Mouse (Mus musculus): ENCODE data around the gene Ctnnd2.

Ctnnd2 gene

DNA sequence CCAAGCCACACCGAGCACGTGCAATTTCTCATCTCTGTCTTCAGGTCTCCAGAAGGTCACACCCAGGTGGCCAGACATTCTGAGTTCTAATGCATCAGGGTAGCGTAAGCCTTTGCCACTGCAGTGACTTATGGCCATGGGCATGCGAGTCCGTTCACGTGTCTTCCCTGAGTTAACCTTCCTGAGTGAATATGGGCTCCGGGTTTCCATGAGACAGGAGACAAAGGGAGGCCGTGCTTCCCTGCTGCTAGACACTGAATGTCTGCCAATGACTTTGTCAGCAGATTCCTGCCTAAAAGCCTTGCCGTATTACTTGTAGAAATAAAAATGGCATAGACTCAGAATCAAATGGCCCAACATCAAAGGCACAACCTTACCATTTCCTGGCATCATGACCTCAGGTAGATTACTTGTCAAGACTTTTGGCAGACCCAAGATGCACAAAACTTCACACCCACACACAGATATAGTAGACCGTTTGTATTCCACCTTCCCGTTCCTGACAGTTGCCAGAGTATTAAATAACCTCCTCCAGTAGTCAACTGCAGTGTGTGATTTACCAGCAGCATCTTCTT lies 804.9 kb downstream of the Ctnnd2 start:
- DNase-seq (ENCODE audit: low read depth, low spot score) = no peak

DNA sequence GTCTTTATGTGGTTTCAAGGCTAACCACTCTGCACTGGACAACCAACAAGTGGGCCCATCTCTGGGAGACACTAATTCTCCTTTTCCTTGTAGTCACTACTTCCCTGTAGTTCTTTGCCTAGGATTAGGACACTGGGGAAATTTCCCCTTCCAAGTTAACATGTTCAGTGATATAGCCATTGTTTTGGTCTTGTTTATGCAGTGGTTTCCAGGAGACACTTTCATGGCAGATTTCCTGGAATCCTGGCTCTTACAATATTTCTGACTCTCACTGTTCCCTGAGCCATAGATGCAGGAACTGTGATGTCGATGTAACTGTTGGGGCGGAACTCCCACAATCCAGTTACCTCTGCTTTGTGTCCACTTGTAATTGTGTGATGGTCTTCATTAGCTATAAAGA lies 814.5 kb downstream of the Ctnnd2 start:
- no peak for DNase-seq (ENCODE audit: low read depth, low spot score)

DNA sequence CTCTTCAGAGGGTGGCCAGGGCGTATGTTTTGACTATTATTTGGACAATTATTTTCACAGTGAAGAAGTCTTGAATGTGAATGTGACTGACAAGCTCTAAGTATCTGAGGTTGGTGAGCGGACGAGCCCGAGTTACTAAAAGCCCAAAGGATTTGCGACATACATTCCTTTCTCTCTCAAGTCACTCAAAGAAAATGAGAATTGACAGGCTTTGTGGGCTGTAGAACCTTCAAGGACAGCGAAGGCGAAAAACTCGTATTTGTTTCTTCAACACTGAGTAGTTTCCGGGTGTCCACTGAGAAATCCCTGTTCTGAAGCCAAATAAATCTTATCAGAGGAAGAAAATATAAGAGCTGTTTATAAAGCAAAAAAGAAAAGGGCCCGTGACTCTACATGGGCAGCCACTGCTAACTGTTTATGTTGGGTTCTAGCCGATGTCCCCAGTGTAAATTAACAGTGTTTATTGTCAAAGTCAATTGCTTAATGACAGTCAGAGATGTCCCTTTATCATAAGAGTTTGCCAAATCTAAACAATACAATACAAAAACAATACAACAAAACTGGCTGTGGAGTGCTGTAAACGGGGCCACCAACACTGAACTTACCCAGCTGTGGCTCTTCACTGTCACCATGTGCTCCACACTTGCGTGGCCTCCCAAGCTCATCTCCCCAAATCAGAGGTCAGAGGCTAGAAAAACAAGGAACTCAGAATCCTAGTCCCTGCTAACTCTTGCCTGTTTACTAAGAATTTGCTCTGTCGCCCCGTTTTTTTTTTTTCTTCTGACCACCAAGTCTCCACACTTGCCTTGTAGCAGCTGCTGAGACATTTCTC lies 818.2 kb downstream of the Ctnnd2 start:
- no peak for DNase-seq (ENCODE audit: low read depth, low spot score)

DNA sequence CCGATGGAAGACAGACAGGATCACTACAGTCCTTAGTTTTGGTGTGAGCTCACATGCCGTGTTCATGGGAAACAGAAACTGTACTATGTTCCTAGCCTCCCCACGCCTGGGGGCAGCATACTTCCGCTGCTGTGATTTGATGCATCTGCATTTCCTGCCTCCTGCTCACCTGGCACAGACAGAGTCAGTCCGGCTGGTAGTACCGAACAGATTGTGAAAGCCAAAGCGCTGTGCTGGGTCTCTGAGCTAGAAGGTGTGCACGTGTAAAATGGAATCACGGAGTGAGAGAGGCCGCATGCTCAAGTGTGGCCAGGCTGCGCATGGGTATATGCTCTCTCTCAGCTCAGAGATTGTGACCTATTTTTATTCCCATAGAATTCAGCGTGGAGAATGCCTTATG lies 820.0 kb downstream of the Ctnnd2 start:
- DNase-seq (ENCODE audit: low read depth, low spot score) = no peak

DNA sequence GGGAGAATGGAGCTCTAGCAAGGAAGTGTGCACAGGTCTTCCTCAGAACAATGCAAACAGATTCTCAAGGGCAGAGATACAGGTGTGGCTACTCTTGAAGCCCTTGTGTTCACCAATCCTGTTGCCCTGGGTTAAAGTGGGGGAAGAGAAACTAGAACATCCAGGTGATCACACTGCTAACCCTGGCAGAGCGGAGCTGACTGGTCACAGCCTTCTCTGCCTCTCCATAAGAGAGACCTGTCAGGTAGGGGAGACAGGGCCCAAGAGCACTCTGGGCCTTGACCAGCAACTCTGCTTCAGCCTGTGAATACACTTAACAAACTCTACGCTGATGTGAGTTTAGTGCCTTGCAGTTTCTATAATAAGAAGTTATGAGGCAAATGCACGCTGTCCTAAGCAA lies 820.5 kb downstream of the Ctnnd2 start:
- no peak for DNase-seq (ENCODE audit: low read depth, low spot score)

DNA sequence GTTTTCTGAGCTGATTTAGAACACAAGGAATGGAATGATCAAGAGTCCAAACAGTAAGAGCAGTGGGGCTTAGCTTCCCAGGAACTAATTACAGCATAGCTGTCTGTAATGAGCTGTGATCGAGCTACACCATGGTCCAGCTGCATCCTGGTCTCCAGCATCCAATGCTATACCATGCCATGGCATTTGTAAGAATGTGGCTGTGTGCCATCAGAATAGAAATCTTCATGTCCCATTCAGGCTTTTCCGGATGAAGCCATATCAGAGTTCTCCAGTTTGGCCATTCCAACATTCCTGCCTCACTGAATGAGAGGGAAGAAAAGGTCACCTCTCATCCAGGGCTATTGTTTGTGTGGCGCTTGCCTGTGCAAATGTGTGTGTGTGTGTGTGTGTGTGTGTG lies 823.0 kb downstream of the Ctnnd2 start:
- no peak for DNase-seq (ENCODE audit: low read depth, low spot score)

DNA sequence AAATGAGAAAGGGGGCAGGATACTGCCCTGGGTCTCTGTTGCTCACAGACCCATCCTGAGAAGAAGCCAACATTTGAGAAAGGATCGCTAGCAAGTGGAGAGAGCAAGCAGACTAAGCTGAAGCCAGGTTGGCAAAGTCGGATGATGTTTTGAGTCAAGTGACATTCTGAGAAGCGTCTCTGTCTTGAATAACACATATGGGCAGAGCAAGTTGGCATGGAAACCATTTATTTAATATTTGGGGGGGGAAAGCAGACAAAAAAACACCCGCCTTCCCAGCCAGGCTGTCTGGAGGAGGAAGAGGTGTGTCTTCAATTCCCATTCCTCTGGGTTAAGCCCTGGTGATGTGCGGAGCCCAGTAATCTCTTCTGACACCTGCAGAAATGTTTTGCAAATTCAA lies 832.1 kb downstream of the Ctnnd2 start:
- no peak for DNase-seq (ENCODE audit: low read depth, low spot score)

DNA sequence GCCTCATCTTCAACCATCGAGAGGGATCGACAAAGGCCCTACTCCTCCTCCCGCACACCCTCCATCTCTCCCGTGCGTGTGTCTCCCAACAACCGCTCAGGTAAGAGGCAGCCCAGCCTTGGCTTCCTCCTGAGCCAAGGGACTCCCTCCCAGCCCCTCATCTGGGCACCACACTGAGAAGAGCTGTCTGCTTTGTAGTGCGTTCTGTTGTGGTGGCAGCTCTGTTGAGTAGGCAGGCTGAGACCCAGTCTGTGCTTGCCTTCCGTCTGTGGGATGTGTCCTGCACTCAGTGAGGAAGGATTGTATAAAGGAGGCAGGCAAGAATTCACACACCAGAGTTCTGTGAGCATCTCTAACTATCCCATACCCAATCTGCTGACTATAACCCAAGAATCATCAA lies 832.6 kb downstream of the Ctnnd2 start:
- DNase-seq (ENCODE audit: low read depth, low spot score) = no peak

DNA sequence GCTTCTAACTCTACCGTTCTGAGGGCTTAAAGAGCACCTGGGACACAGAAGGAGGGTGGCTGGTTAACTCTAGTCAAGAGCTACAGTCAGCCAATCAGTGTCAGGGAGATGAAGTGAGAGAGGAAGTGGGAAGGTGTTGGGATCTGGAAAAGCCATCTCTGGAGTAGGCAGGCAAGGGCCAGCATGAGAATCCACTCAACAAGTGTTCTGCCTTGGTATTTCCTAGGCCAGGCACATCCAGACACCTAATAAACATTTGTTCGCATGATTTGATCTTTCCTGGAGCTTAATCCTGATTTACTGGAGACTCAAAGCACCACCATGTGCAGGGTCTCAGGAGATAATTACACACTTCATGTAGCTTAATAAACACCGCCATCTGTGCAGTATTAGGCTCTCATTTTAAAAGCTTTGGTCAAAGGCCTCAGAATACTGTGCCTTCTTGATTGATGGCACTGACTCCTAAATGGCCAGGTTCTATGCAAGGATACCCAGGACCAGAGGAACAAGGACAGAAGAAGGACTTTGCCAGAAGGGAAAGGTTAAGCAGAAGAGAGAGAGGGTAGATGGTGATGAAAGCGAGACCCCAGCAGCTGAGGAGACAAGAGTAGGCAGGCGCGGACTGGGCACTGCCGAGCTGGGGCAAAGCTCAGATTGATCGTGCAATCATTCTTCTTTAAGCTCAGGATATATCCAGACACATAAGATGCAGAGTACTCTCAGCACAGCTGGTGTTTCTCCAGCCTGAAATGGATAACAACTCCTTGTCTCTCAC lies 833.8 kb downstream of the Ctnnd2 start:
- DNase-seq (ENCODE audit: low read depth, low spot score) = no peak

DNA sequence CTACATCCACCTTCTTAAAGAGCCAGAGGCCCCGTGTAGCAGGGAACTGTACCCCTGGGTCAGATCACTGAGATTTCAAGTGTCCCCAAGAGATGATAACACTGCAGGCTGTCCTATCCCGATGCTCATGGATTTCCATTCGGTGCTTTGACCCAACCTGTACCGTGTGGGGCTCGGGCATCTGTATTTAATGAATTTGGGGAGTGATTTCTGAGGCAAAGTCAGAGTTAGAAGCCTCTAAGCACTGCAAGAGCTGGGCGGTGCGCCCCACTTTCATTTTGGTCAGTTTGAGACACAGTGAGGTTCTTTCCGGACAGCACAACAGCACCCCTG lies 834.4 kb downstream of the Ctnnd2 start:
- no peak for DNase-seq (ENCODE audit: low read depth, low spot score)

DNA sequence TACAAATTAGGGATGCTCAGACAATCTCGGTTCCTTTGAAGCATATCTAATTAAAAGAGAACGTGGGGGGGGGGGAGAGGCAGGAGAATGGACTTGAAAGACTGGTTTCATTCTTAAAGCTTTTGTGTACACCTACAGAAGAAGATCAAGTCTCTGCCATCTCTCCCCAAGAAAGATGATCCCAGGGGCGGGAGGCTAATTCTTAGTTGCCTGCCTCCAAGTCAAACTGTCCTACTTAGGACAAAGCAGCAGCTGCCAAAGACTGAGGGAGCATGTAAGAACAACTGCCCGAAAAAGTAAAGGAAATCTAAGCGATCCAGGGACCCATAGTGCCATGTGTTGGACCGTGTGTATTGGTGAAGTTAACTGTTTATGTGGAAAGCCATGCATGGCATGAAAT lies 836.2 kb downstream of the Ctnnd2 start:
- DNase-seq (ENCODE audit: low read depth, low spot score) = no peak

DNA sequence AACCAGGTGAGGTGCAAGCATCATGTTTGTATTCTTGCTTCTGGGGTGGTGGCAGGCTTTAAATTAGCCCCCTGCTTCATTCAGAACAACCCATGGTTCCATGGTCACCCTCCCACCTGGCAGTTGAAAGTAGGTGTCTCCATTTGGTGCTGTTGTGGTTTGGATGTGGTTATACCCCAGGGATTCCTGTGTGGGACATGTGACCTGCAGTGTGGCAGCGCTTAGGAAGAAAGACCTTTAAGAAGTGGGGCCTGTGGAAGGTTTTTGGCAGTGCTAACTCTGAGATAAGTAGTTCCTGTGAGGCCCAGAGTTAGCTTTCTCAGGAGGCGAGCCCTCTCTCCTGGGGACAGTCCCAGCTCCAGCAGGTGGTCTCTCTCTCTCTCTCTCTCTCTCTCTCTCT lies 848.4 kb downstream of the Ctnnd2 start:
- DNase-seq (ENCODE audit: low read depth, low spot score) = no peak

DNA sequence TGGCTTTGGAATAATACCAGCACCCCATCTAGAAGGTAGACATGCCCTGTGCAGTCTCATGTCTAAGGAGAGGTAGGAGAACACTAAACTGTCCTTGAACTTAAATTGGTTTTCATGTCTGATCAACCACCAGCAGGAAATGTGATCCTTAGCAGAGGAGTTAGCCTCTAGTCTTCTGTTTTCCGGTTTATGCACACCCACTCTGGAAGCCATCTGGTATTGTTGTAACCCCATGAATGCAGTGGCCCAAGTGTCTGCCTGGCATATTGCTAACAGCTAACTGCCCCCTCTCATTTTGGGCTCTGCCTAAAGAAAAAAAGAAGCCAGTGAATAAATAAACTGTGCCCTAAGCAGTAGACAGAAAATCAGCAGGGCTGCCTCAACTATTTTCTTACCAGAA lies 849.6 kb downstream of the Ctnnd2 start:
- no peak for DNase-seq (ENCODE audit: low read depth, low spot score)

DNA sequence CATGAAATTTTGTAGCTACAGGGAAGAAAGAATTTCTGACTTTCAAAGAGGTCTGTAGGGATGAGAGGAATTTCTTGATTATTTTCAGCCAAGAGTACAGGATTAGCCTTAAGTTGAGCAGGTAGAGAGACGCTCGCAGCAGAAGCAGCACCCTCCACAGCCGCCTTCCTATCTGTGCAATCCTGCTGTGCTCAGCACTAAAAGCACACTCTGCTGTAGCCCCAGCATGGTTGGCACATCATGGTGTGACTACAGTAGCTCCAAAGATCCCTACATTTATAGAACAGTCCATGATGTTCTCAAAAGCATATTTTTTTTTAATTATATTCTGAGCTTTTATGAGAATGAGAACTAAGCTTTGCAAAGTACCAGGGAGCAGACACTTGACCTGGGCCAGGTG lies 850.1 kb downstream of the Ctnnd2 start:
- DNase-seq (ENCODE audit: low read depth, low spot score) = no peak

DNA sequence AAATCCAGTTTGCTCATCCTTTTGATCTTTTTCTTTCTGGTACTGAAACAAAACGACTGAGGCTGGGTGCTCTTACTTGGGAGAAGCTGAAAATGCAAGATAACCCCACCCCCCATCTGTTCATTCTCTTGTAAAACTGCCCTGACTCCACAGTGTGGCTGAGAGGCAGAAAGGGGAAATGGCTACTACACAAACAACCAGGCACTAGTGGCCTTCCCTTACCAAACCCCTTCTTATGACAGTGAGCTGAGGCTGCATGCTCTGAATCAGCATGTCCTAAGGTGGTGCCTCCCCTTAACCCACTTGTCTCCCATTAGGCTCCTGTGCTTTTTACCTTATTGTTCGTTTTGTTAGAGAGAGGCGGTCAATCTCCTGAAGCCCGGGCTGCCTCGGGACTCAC lies 851.4 kb downstream of the Ctnnd2 start:
- no peak for DNase-seq (ENCODE audit: low read depth, low spot score)

DNA sequence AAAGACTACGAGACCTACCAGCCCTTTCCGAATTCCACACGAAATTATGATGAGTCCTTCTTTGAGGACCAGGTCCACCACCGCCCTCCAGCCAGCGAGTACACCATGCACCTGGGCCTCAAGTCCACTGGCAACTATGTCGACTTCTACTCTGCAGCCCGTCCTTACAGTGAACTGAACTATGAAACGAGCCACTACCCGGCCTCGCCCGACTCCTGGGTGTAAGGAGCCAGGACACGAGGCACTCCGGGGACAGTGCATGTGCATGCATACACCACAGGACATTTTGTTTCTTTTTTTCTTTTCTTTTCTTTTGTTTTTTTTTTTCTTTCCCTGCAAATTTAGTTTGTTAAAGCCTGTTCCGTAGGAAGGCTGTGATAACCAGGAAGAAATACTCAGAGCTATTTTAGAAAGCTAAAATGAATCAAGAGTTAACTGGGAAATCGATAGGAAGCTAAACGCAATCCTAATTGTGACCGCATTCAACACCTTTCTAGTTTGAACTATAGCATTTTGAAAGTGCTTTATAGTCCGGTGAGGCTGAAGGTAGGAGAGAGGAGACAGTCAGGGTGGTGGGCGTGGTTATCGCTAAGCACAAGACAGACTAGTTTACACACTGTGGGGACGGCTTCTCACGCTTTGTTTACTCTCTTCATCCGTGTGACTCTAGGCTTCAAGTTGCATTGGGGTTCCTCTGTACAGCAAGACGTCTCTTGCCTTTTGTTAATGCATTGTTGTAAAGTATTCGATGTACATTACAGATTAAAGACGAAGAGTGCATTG lies 855.2 kb downstream of the Ctnnd2 start:
- no peak for DNase-seq (ENCODE audit: low read depth, low spot score)

DNA sequence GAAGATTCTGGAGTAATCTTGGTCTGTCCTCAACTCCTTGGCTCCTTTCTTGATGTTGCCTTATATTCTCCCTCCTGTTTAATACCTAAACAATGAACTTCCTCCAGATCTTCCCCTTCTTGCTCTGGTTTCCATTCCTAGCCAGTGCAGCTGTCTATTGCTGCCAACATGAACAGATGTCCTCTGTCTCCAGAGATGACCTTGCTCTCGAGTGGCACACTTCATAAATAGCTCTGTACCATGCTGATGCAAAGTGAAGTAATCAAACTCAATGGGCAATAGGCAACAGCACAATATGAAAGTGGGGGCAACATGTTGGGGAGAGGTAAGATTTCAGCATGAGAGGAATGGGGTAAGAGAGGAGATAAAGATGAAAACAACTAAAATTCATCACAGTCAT lies 872.6 kb downstream of the Ctnnd2 start:
- DNase-seq (ENCODE audit: low read depth, low spot score) = no peak

DNA sequence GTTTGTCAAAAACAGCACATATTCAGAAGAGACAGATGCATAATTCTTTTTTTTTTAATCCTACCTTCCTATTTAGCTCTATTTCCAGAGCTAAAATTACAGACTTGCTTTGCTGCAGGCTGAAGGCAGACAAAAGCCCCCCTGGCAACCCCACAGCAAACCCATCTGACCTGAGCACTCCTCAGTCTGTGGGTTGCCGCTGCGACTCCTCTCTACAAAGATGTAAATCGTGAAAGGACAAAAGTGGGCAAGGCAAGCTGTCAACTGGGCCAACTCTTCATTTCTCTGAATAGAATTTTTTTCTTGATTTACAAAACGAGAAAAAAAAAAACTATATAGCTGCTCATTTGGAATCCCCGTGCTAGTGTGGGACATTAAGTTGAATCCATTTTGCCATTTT lies 879.1 kb downstream of the Ctnnd2 start:
- DNase-seq (ENCODE audit: low read depth, low spot score) = no peak

DNA sequence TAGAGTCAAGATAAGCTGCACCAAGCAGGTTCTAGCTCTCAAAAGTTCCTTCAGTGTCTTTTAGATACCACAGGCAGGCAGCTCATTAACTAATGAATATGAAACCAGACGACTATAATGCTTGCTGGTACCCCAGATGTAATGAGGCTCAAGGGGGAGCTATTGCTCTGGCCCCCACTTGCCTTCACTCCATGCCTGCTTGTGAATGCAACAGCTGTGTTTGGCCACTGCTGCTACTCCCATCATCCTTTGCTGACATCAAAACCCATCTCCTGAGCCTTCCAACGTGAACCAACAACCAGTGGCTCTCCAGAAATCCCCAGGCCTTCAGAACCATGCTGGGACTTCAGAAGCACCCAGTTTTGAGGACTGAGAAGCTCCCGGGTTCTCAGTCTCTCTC lies 883.8 kb downstream of the Ctnnd2 start:
- DNase-seq (ENCODE audit: low read depth, low spot score) = peak; percentile 2

DNA sequence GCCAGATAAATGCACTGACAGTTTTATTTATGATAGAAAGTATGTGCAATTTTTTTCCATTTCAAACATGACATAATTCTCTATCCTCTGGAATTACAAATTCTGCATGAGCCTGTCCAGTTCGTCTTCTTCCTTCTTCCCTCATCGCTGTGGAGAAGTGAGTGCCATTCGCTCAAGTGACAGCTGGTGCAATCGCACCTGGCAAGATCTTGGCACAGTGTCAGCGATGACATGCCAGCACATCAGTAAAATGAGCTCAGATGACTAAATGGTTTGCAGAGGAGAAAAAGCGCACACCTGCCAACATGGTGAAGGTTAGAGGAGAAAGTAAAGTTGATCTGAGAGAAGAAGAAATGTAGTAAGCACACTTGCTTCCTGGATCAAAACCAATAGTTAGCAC lies 885.9 kb downstream of the Ctnnd2 start:
- DNase-seq (ENCODE audit: low read depth, low spot score) = no peak

DNA sequence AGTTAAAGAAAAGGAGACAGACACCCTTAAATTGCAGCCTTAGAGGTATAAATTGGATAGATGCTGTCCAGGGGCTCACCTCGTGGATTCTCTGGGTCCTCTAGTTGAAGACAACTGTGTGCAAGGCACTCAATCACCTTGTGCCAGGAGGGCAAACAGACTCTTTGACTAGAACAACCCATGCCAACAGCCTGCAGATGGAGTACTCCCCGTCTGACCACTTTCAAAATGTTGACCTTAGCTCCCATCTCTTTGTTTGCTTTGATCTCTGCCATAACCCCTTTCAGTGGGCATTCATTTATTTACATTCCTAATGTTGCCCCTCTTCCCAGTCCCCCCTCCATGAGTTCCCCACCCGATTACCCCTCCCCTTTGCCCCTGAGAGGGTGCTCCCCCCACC lies 891.3 kb downstream of the Ctnnd2 start:
- no peak for DNase-seq (ENCODE audit: low read depth, low spot score)

DNA sequence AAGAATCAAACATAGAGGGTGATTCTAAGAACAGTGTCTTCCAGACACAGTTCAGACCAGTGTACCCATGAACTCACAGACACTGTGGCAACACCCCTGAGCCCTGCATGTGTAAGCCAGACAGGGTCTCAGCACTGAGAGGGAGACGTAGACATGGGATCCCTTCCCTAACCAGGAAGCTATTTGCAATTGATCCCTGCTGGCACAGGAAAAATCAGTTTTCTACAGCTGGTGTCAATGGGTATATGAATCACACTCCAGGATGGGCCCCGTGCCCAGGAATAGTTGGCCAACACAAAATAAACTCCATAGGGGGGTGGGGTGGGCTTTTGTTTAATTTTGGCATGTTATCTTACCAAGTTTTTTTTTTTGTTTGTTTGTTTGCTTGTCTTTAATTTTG lies 895.7 kb downstream of the Ctnnd2 start:
- no peak for DNase-seq (ENCODE audit: low read depth, low spot score)
